Mouse (Mus musculus) left cerebral cortex, adult 9 months (tissue): ENCODE results near the gene A830018L16Rik.
"Not testable (repeated sequence)": the region's sequence is repeated elsewhere in the genome, so short reads cannot be mapped to it uniquely, and the experiment has no call there.

Experiments
- DNase-seq, 2 experiments: peaks; one replicate each; pipeline ENCODE4 v3.0.0; 2022; ENCODE audit warnings: low spot score in 2 of 2

A830018L16Rik gene

DNA sequence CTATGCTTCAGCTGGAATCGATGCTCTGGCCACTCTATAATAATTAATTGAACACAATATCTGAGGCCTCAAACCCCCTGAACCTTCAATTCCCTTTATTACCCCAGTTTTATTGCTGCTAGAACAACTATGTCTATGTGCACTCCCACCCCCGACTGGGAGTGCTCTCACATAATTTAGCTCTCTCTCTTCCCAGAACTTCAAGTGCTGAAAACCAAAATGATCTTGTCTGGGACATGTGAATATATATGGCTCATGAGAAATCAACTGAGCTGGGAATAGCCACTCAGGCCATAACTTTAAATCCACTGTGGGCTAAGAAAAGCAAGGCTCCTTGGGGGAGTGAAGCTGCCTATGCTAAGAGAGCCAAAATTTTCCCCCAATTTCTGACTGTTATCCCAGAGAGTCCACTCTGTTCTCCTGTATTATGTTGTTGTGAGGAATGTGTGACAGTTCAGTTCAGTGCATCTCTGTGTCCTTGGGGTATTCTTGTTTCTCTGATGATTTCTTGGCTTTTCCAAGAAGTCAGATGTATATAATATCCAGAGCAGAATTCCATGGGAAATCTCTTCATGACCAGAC, 582.5 kb downstream of the A830018L16Rik start:
- DNase-seq: no peak

DNA sequence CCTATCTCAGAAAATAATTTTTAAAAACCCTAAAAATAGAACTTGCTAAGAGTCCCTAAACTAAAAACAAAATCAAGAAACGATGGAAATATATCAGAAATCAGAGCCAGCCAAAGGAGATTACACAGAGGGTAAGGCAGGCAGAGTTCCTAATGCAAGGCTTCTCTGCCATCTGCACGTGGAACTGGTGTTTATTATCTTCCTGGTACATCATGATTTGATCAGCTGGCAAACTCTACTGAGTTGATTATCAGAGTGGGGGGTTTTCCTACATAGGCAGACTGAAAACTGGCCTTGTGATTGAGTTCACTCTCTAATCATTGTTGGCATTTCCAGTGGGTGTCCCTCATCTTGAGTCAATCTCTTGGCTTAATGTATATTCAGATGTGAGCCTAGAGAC, 583.7 kb downstream of the A830018L16Rik start:
- DNase-seq: no peak

DNA sequence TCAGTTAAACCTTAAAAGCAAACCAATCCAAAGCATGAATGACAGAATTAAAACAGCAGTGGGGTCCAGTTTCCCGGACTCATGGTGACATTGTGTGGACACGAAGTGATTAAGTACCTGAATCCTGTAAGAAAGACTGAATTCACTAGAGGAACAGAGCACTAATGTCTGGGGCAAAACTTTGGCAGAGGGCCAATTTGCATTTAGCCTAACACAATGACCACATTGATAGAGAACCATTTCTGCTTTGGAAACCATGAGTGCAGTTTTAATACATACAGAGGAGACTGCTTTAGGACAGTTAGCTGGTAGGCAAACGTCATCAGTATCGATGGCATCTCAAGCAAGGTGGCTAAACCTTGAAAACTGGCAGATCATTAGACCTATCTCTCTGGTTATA, 586.7 kb downstream of the A830018L16Rik start:
- DNase-seq: no peak

DNA sequence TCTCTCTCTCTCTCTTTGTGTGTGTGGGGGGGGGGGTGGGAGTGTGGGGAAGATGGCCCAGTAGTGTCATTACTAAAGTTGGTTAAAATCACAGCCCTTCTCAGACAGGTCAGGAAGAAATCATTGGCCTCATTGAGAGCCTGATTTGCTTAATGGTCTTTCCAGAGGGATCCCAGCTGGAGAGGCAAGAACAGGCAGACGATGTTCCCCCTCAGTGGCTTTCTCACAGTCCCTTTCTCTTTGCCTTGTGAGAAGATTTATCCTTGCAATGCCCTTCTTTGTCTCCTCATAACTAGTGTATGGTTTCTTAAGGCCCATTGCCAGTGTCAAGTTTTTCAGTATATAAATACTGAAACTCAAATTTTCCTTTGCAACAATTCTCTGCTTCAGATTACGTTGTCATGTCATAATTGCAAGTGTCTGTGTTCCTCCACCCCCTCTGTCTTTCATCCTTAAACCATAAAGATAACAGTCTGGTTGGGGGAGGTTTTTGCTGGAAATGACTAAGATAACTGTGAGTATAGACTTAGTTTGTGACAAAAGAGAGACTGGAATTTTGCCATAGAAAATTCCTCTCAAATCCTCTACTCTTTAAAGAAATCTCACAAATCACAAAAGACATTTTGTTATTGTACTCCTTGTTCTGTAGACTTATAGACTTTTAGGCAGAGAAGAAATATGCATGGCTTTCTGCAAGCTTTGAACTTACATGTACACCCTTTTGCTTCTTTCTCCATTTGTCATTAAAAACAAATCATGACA, 595.1 kb downstream of the A830018L16Rik start:
- DNase-seq: peak in 1 of 2 experiments; percentile 5

DNA sequence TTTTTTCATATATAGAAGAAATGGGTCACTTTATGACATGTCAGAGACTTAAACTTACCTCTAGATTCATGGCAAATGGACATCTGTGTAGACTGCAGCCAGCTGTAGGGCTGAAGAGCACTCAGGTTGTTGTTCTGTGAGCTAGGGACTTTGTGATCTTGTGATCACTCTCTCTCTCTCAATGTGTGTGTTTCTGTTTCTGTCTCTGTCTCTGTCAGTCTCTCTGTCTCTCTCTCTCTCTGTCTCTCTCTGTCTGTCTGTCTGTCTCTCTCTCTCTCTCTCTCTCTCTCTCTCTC, 595.6 kb downstream of the A830018L16Rik start:
- no peak for DNase-seq

DNA sequence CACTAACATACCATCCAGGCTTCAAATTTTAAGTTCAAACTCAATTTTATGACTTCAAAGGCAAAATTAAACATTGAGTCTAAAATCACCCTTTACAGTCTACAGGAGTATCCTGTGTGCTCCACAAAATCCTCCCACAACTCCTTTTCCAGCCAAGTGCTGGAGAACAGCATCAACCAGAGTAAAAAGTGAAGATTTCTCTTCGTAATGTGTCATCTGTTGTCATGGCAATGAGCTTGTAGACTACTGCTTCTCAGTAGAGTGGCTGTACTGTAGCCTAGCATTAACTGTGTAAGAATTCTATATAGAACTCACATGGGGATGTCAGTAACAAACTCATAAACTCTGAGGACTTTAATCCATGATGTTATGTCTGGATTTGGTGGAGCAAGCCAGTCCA, 596.7 kb downstream of the A830018L16Rik start:
- peak; percentile 36 to 56 for DNase-seq

DNA sequence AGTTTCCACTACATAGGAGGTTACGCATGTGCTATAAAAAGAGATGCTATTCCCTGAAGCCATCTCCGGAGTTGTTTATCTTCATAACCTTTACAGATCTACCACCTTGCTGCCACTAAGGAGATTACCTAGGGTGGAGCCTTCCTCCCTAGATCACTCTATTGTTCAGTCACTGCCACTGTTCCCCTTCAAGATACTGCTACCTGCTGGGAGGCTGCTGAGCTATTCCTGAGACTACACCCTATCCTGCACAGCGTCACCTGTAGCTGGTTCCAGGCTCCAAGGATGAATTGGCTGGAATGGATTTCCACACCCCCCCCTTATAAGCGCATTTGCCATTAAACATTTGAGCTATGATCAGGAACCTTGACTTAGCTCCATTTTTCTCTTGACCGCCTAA, 606.7 kb downstream of the A830018L16Rik start:
- not testable (repeated sequence) for DNase-seq
